Mouse (Mus musculus): ENCODE results near the gene D1Pas1. TPM values are rescaled to one million over a fixed set of nuclear protein-coding genes. Genes with fewer than 3 reads are reported as not detected.

The D1Pas1 gene
- polyA plus RNA-seq, 1 experiment from 2014 or later = 0.18 TPM

GRCm38 (mm10) chr1:187014141-187014540 is 46.9 kb downstream of the D1Pas1 start:
- Histone ChIP-seq H3K9me3 (no peaks in the 10 kb centered on the region), H3K27me3 (no peaks in the 10 kb centered on the region), H3K27ac (no peak overlapping the region), H3K36me3 (no peaks in the 10 kb centered on the region), H3K4me1 (replicated peaks) (no peaks in the 10 kb centered on the region), H3K4me3 (replicated peaks) (no peak overlapping the region), H3K9ac (replicated peaks) (no peak overlapping the region), H3K4me2 (no peak overlapping the region)
- ATAC-seq (ENCODE audit: insufficient number of reproducible peaks, insufficient read depth, low FRiP score, low TSS enrichment, low read depth) = no peak
- 89% methylated on average over 2 of the region's 2 CpGs for WGBS

- ATAC-seq (ENCODE audit: insufficient number of reproducible peaks, insufficient read depth, low FRiP score, low TSS enrichment, low read depth) = no peak
- no peaks in the 10 kb centered on the region for H3K27me3 ChIP-seq
- H3K27ac ChIP-seq = no peak overlapping the region
- 92% methylated on average over 1 of the region's 1 CpGs for WGBS
- no peaks in the 10 kb centered on the region for H3K9me3 ChIP-seq
- H3K4me1 ChIP-seq (replicated peaks) = no peaks in the 10 kb centered on the region
- H3K4me2 ChIP-seq = no peak overlapping the region
- H3K36me3 ChIP-seq = no peaks in the 10 kb centered on the region
- H3K4me3 ChIP-seq (replicated peaks) = no peak overlapping the region
- H3K9ac ChIP-seq (replicated peaks) = no peak overlapping the region
These were observed 48.5 kb downstream of the D1Pas1 start for GRCm38 (mm10) chr1:187015673-187016072.

GRCm38 (mm10) chr1:187016116-187016515 is 48.9 kb downstream of the D1Pas1 start:
- no peak overlapping the region for H3K27ac ChIP-seq
- no peak overlapping the region for H3K4me2 ChIP-seq
- H3K9ac ChIP-seq (replicated peaks) = no peak overlapping the region
- no peaks in the 10 kb centered on the region for H3K36me3 ChIP-seq
- H3K4me1 ChIP-seq (replicated peaks) = no peaks in the 10 kb centered on the region
- 64% methylated on average over 4 of the region's 4 CpGs for WGBS
- no peak overlapping the region for H3K4me3 ChIP-seq (replicated peaks)
- no peaks in the 10 kb centered on the region for H3K9me3 ChIP-seq
- ATAC-seq (ENCODE audit: insufficient number of reproducible peaks, insufficient read depth, low FRiP score, low TSS enrichment, low read depth) = no peak
- H3K27me3 ChIP-seq = no peaks in the 10 kb centered on the region

- 81% methylated on average over 7 of the region's 7 CpGs for WGBS
- Histone ChIP-seq H3K27ac (no peak overlapping the region), H3K27me3 (no peaks in the 10 kb centered on the region), H3K9me3 (no peaks in the 10 kb centered on the region), H3K9ac (replicated peaks) (no peak overlapping the region), H3K4me3 (replicated peaks) (no peak overlapping the region), H3K4me1 (replicated peaks) (no peaks in the 10 kb centered on the region), H3K36me3 (no peaks in the 10 kb centered on the region), H3K4me2 (no peak overlapping the region)
- ATAC-seq (ENCODE audit: insufficient number of reproducible peaks, insufficient read depth, low FRiP score, low TSS enrichment, low read depth) = no peak
These were observed 52.8 kb downstream of the D1Pas1 start for GRCm38 (mm10) chr1:187020011-187020410.

Other genes starting within 250 kb of the D1Pas1 start
- gene Rrp15, start 218.1 kb upstream of the D1Pas1 start, polyA plus RNA-seq (2016; fragmentation: Nextera tagmentation; extraction: Ambion mirVana) = 77.2 and 77.8 TPM in 2 replicates
- gene Spata17, start 248.0 kb downstream of the D1Pas1 start, polyA plus RNA-seq (2016; fragmentation: Nextera tagmentation; extraction: Ambion mirVana) = 1.1 TPM in 2 replicates
- 24.7 and 29.1 TPM in 2 replicates for gene Gpatch2, start 248.1 kb downstream of the D1Pas1 start, polyA plus RNA-seq (2016; fragmentation: Nextera tagmentation; extraction: Ambion mirVana)